Mouse (Mus musculus) G1E (cell line): ENCODE data around the gene Astn2.

Source experiments
- CTCF ChIP-seq: IDR thresholded peaks from 2 replicates; pipeline ENCODE4 v1.5.1; 2012; ENCODE audit warnings: low read depth, low read length, inconsistent platforms, mixed read lengths
- GATA1 ChIP-seq: IDR thresholded peaks from 2 replicates; pipeline ENCODE4 v1.6.1; 2012; ENCODE audit warnings: borderline replicate concordance, low read length, inconsistent platforms, mixed read lengths
- POLR2AphosphoS5 ChIP-seq: IDR thresholded peaks from 2 replicates; pipeline ENCODE4 v1.6.1; 2012; ENCODE audit warnings: low read depth, low read length, inconsistent platforms; ENCODE audit not compliant: insufficient replicate concordance

- TF ChIP-seq GATA1: no peak
- no peak for TF ChIP-seq CTCF
- no peak for TF ChIP-seq POLR2AphosphoS5
Observed at GRCm38 (mm10) chr4:66431256-66431655, 26.8 kb upstream of the Astn2 start.
